Mouse (Mus musculus): ENCODE measurements around the gene Rftn2.

Rftn2 gene

DNA sequence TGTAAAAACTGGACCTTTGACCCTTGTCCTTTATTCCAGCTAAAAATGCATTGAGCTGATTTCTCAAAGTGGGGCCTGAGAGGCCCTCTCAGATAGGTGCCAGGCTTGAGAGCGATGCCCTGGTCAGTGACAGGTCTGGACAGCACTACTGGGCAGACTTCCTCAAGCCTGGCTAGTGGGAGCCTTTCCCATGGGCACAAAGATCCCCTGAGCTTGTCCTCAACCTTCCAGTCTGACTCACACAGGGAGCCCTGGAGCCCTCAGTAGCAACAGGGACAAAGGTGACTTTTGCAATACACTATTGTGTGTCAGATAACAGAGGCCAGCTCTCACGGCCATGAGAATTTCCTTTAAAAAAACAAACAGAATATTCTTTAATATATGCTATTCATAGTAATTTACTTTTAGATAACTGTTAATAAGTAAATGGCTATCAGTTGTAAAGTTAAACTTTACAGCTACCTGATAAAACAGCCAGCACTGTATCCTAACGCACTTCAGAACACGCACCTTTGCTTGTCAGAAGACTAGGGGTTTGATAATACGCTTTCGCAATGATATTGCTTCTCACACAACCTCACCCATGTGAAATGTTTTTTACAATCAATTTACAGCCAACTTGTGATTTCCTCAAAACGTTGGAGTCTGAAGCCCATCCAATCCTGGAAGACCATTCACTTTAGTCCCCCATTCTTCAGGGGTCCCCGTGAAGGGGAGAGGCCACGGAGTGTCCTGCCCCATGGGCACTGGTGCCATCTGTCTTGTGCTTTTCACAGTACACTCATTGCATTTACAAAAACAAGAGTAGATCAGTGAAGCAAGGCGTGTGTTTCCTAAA lies 52.6 kb downstream of the Rftn2 start:
- no peak for DNase-seq (ENCODE audit: extremely low read depth, low read depth)

DNA sequence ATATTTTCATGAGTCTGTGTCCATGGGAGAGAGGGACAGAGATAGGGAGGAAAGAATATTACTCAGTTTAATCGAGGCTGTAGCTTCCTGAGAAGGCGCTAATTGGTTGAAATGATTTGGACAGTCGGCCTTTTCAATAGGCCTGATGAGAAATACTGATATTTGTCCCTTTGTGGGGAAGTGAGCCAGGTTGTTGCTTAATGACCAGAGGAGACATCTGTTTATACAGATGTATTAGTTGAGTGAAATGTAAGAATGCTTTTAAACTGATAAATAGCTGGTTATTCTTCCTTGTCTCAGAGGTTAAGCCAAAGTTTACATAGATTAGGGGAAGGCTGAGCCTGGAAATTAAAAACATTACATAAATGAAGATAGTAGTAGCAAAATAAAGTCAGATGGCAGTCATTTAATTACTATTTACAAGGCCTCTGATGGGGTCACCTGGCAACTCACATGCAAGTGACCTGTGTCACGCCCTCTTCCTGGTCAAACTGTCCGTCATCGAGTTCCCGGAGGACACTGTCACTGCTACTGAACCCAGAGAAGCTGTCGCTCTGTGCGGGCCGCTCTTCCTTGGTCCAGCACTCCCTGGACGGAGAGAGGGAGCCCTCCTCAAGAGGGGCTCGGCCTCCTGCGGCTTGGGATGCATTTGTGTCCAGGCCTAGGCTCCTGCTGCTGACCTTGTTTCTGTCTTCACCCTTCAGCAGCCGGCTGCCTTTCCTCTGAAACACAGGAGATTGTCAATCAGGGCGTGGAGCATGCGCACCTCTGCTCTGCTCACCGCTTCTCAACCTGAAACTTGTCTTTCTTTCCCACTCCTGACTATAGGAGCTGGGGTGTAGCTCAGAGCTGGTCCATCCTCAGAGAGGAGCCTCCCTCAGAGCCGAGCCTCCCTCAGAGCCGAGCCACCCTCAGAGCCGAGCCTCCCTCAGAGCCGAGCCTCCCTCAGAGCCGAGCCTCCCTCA lies 54.9 kb downstream of the Rftn2 start:
- DNase-seq (ENCODE audit: extremely low read depth, low read depth): no peak

DNA sequence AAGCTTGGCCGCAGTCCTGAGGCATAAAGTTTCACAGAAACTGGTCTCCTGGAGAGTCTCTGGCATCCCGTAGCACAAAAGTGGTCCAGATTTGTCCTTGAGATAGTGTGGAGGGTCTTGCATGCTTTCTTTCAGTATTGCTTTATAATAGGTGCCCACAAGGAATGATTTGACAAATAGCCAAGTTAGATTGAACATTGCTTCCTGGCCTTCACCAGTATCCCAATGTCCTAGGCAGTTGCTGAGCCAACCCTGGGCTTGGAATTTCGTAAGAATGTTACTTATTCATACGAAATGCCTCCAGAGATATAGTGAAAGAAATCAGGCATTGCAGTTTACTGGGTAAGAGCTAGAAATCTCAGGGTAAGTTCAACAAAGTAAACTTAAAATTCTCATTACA lies 58.0 kb downstream of the Rftn2 start:
- no peak for DNase-seq (ENCODE audit: extremely low read depth, low read depth)

DNA sequence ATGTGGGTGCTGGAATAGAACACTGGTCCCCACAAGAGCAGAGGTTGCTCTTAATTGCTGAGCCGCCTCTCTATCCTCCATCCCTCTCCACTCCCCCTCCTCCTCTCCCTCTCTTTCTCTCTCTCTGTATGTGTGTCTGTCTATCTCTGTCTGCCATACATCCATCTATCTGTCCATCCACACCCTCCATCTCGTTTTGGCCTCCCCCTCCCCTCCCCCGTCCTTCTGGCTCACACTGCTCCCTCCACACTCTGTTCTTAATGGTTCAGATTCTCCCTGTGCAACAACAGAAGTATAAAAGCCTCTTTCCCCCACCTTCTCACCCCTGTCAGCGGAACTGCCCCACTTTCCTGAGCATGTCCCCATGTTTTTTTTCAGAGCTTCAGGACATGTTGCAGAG lies 59.0 kb downstream of the Rftn2 start:
- DNase-seq (ENCODE audit: extremely low read depth, low read depth): no peak

DNA sequence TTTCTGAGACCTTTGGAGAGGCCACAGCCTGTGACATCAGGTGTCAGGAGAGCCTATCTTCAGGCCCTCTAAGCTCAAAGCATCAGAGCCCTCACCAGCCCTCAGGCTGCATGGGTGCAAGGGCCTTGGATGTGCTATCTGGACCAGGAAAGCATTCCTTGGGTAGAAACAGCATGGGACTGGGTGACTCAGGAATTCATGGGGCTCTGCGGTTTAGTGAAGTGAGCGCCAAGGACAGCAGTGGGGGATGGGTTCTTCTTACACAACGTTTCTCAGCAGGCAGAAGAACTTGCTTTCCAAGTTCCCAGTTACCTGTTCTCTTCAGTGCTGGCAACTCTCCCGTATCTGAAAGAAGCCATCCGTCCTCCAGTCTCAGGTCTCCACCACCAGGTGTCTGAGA lies 62.6 kb downstream of the Rftn2 start:
- DNase-seq (ENCODE audit: extremely low read depth, low read depth): no peak

DNA sequence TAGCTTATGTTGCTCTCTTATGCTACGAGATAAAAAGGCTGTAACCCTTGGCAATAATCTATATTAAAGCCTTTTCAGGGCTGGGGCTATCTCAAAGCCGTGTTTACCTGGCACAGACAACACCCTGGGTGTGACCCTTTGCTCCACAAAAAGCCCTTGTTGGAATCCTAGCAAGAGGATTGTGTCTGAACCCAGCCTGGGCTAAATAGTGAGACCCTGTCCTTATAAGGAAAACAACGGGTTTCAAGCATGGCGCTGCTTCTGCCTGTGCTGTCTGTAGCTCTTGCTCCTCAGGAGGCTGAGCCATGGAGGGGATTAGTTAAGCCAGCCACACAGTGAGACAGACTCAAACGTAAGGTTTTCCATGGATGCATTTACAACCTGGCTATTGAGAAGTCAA lies 63.8 kb downstream of the Rftn2 start:
- no peak for DNase-seq (ENCODE audit: extremely low read depth, low read depth)

DNA sequence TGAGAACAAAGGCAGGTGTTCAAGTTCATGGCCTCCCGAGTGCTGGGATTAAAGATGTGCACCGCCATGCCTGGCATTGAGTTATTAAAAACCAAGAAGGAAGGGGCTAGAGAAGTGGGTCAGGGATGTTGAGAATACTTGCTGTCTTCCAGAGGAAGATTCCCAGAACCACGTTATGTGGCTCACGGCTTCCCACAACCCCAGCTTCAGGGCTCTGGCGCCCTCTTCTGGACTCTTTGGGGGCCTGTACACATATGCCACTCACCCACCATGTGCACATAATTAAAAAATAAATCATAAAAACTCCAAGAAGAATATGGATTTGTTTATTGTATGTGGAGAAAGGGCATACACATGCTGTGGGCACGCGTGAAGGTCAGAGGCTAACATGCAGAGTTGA lies 64.7 kb downstream of the Rftn2 start:
- peak; percentile 20 for DNase-seq (ENCODE audit: extremely low read depth, low read depth)

DNA sequence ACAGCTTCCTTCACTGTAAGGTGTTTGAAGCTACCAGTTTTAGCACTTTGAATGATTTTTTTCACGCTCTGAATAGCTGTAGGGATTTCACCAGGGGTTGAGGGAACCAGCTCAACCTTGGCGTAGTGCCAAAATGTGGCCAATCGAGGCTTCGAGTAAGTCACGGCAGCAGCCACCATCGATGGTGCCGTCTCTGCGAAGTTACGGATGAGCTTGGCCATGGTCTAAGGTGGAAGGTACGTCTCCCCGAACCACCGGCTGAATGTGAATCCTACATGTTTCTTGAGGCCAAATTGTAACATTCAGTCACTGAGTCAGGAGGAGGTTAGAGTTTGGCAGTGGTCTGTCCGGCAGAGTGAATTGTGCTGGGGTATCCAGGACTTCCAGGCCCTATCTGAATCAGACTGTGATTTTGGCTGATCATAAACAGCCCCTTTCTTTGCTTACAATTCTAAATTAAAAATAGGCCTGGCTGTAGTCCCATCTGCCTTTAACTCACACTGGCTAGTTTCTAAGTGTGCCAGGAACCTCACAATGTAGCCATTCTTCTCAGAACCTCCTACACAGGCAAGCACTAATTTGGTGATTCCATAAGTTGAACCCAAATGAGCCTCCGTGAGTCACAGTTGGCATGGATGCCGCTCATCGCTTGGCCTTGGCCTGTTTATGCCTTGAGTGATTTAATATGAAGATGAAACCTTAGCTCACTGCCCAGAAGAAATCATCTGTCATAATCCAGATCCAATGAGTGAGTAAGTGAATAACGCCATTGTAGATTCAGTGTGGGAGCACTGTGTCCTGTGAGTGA lies 65.5 kb downstream of the Rftn2 start:
- no peak for DNase-seq (ENCODE audit: extremely low read depth, low read depth)

DNA sequence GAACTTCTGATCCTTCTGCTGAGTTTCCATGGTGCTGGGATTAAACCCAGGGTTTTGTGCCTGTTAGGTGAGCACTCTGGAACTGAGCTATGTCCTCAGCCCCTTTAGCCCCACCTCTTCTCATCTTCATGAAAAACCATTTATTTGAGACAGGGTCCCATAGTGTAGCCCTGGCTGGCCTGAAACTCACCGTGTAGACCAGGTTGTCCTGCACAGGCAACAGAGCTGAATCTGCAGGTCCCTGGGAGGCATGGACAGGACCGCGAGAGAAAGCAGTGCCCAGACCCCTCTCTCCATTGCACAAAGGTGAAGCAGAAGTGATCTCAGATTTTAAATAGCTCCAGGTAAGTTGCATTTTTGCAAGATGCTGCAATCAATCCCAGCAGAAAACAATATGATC lies 66.4 kb downstream of the Rftn2 start:
- DNase-seq (ENCODE audit: extremely low read depth, low read depth): no peak

DNA sequence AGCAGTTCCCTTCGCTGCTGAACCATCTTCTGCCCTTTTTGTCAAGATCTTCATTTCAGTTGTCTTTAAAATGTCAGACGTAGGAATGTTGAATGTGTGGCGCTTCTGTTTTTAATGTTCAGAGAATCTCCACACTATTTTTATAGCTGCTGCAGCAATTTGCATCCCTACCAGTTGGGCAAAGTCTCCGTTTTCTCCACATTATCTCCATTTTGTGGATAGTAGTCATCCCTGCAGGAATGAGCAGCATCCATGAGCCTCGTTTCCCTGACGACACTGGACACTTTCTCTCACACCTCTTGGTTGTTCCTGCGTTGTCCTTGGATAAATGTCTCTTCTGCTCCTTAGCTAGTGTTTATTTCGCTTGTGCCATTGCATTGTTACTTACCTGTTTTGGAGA lies 67.8 kb downstream of the Rftn2 start:
- no peak for DNase-seq (ENCODE audit: extremely low read depth, low read depth)

DNA sequence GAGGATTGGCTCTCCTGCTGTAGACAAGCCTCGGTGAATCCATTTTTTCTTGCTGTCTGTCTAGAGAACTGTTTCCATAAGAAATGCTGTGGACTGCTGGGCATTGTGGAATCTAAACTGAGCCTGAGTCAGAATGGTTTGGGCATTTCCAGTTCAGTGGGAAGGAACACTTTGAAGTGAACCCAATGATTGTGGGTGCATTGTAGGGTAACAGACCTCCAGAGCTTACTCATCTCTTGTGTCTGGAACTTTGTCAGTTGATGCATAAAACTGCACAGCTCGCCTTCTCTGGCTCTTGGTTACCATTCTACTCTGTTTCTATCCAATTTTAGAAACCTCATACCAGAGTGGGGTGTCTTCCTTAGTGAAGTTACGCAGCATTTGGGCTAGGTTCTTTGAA lies 68.4 kb downstream of the Rftn2 start:
- no peak for DNase-seq (ENCODE audit: extremely low read depth, low read depth)

DNA sequence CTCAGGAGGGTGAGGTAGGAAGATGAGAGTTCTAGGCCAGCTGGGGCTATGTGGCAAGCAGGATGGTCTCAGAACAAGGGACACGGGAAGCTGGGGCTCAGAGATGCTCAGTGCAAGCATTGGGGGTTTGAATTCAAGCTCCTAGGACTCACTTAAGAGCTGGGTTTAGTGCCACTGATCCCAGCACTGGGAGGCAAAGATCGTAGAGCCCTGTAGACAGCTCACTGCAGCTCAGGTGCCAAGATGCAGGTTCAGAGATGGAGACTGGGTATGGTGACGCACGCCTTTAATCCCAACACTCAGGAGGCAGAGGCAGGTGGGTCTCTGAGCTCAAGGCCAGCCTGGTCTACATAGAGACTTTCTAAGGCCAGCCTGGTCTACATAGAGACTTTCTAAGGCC lies 69.3 kb downstream of the Rftn2 start:
- DNase-seq (ENCODE audit: extremely low read depth, low read depth): no peak

DNA sequence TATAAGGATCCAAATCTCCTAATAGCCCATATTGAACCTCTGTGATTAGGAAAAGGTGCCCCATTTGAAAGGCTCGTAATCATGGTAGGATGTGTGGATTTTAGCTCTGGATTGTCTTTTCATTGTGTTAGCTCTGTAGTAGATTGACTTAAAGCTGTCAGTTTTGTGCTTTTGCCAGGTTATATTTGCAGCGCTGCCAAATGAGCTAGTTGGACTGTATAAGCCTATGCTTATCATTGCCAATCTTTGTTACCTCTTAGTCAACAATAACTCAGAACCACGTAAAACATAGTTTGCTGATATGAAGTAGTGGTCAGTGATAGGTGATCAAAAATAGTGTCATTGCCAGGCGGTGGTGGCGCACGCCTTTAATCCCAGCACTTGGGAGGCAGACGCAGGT lies 81.0 kb downstream of the Rftn2 start:
- DNase-seq (ENCODE audit: extremely low read depth, low read depth): no peak

DNA sequence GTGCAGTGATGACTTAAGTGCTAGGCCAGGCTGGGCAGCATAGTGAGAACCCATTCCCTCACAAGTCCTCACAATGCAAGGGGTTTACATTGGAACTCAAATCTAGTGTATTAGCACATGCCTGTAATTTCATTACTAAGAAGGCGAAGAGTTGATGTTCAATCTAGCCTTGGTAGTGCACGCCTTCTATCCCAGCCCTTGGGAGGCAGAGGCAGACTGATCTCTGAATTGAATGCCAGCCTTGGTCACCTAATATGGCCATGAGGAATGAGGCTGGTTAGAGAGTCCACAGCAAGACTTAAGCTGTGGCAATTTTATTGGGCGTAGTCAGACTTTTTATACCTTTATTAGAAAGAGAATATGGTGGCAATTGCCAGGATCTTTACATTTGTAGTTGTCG lies 82.2 kb downstream of the Rftn2 start:
- no peak for DNase-seq (ENCODE audit: extremely low read depth, low read depth)

DNA sequence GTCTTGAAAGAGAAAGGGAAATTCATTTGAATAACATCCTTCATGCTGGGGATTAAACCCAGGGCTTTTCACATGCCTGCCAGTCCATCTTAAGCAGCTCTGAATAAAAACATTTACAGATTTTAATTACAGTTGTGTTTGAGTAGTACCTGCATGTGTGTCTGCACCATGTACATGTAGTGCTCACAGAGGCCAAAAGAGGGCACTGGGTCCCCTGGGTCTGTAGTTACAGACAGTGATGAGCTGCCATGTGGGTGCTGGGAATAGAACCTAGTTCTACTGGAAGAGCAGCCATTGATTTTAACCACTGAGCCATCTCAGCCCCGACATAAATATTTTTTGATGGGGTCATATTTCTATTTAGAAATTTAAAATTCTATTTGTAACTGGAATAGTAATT lies 90.7 kb downstream of the Rftn2 start:
- peak; percentile 16 for DNase-seq (ENCODE audit: extremely low read depth, low read depth)

DNA sequence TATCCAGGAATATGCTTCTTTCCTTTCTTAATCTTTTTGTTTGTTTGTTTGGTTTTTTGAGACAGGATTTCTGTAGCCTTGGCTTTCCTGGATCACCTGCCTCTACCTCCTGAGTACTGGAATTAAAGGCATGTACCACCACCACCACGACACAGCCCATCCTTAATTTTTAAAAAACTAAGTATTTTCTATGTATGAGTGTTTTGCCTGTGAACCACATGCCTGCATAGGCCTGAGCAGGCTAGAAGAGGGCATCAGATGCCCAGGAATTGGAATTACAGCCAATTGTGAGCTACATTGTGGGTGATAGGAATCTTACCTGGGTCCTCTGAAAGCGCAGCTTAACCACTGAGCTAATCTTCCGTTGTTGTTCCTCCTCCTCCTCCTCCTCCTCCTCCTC lies 92.3 kb downstream of the Rftn2 start:
- no peak for DNase-seq (ENCODE audit: extremely low read depth, low read depth)

DNA sequence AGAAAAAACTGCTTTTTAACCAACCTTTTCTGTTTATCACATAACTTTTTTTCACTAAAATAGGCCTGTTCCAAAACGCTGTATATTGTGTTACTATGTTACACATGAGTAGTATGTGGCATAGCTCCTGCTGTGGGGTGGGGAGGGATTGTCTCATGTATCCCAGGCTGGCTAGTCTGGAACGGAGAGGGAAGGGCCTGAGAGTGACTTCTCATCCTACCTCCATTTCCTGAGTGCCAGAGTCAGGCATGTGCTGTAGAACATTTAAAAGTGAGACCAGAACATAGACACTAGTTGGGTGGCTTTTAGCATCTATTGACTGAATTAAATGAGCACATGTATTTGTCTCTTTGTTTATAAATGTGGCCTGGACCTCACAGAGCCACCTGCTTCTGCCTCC lies 93.4 kb downstream of the Rftn2 start:
- no peak for DNase-seq (ENCODE audit: extremely low read depth, low read depth)

DNA sequence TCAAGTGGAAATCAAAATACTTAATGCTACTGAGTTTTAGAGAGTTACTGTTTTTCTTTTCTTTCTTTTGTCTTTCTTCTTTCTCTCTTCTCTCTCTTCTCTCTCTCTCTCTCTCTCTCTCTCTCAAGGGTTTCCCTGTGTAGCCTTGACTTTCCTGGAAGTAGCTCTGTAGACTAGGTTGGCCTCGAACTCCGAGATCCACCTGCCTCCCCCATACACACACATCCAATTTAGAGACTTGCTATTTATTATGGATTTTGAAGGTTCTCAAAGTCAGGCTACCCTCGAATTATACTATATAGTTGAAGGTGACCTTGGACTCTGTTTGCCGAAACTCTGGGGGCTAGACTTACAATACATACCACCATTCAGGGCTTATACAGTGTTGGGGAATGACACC lies 94.3 kb downstream of the Rftn2 start:
- peak; percentile 20 for DNase-seq (ENCODE audit: extremely low read depth, low read depth)

DNA sequence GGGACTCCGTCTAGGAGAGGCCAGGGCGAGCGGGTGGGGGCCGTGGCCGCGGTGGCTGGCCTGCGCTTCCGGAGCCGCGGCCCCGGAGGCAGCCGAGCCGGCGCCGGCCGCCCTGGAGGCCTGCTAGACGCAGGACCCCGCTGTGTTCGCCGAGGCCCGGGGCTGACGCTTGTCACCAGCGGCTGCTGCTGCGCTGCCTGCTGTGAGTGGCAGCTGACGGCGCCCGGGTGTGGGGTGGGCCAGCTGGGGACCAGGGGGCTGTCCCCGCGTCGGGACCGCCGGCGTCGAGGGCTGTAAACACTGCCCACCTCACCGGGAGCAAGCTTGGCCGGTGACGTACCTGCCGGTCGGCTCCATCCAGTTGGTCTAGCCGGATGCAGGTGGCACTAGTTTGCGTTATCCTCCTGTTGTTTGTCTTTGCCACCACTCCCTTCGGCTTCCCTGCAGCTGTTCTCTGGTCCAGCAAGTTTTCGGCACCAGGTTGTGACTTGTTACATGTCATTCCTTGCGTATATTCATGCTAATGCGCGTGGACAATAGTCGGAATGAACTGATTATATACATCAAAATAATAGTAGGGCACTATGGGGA lies 95.1 kb downstream of the Rftn2 start:
- DNase-seq (ENCODE audit: extremely low read depth, low read depth): peak; percentile 55

DNA sequence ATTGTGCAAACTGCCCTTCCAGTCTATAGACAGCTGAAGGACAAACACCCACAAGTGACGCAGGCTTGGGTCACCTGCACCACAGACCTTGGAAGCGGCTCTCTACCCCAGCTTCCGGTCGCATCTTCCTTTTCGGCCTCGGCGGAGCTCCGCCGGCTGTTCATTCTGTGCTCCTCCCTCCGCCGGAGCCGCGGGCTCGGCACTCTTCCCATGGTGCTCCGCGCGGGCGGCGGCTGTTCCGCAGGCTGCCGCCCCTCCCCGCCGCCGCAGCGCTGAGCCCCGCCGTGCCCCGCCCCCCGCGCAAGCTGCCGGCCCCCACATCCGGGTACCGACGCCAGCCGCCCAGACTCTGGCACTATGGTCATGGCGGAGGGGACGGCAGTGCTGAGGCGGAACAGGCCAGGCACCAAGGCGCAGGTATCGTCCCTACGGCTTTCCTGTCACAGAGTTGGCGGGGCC lies 95.6 kb downstream of the Rftn2 start, which contains the start of gene Mob4:
Gene Mob4, plus strand, starts transcription at position 289 of the 459 bp plus-strand sequence.
- DNase-seq (ENCODE audit: extremely low read depth, low read depth): peak; percentile 85
